Mouse (Mus musculus) liver, embryonic 15.5 days (tissue): ENCODE results near the gene Ak1. TPM values are rescaled to one million over a fixed set of nuclear protein-coding genes. Genes with fewer than 3 reads are reported as not detected.

Experiments used
- ATAC-seq: fragments of 200-750 bp; cut with Nextera tagmentation; 2 replicates; pipeline ENCODE4 v1.8.0; 2017; ENCODE audit warnings: moderate number of reproducible peaks, mild to moderate bottlenecking, moderate library complexity; ENCODE audit not compliant: insufficient read depth
- H3K27ac ChIP-seq: fragments of 300-500 bp; sonication (generic); replicated peaks from 2 replicates; pipeline ENCODE4 v1.5.1; 2015; ENCODE audit warnings: mild to moderate bottlenecking, inconsistent platforms
- H3K27me3 ChIP-seq: fragments of 300-500 bp; sonication (generic); 2 replicates; pipeline ENCODE4 v1.6.1; 2015; ENCODE audit warnings: mild to moderate bottlenecking, inconsistent platforms
- H3K36me3 ChIP-seq: fragments of 300-500 bp; sonication (generic); replicated peaks from 2 replicates; pipeline ENCODE4 v1.6.1; 2015; ENCODE audit warnings: moderate library complexity, mild to moderate bottlenecking, inconsistent platforms
- H3K4me1 ChIP-seq: fragments of 300-500 bp; sonication (generic); replicated peaks from 2 replicates; pipeline ENCODE4 v1.6.1; 2015; ENCODE audit warnings: inconsistent platforms
- H3K4me2 ChIP-seq: fragments of 300-500 bp; sonication (generic); 2 replicates; pipeline ENCODE4 v1.6.1; 2015; ENCODE audit warnings: moderate library complexity, mild to moderate bottlenecking, inconsistent platforms
- H3K4me3 ChIP-seq: fragments of 300-500 bp; sonication (generic); replicated peaks from 2 replicates; pipeline ENCODE4 v1.5.1; 2015; ENCODE audit warnings: mild to moderate bottlenecking, inconsistent platforms
- H3K9ac ChIP-seq: fragments of 300-500 bp; sonication (generic); 2 replicates; pipeline ENCODE4 v1.6.1; 2015; ENCODE audit warnings: moderate library complexity, mild to moderate bottlenecking, inconsistent platforms
- H3K9me3 ChIP-seq: fragments of 300-500 bp; sonication (generic); replicated peaks from 2 replicates; pipeline ENCODE4 v1.6.1; 2016; ENCODE audit warnings: inconsistent platforms
- whole genome bisulfite sequencing: fragments of 180-500 bp; shearing (Covaris S2); methylation state at CpG from one replicate; pipeline ENCODE4 v1.1.7; 2015; ENCODE audit warnings: mixed read lengths; ENCODE audit not compliant: insufficient replicate concordance; 5-methylcytosine and 5-hydroxymethylcytosine counted together
- polyA plus RNA-seq: library from polyadenylated mRNA; unstranded; fragments of >200 nt; fragmentation: Nextera tagmentation; extraction: Ambion mirVana; gene quantifications from 2 replicates; pipeline ENCODE4 v1.2.1, GENCODE M21; 2015

The Ak1 gene
- polyA plus RNA-seq, 1 experiment from 2014 or later = 6.6 TPM

- no peak overlapping the region for H3K9ac ChIP-seq
- H3K4me1 ChIP-seq = peaks cover 37% of the 10 kb centered on the region
- H3K36me3 ChIP-seq = peaks cover 3% of the 10 kb centered on the region; the same call in 1 of the 2 replicates
- no peaks in the 10 kb centered on the region for H3K9me3 ChIP-seq
- peak overlapping the region; percentile 73 for H3K4me2 ChIP-seq
- WGBS = 35% methylated on average over 8 of the region's 8 CpGs
- ATAC-seq = peak; percentile 67
- H3K27me3 ChIP-seq = no peaks in the 10 kb centered on the region
- no peak overlapping the region; the same call in 1 of the 2 replicates for H3K27ac ChIP-seq
- no peak overlapping the region for H3K4me3 ChIP-seq
Measured at GRCm38 (mm10) chr2:32601417-32602065, 20.0 kb upstream of the Ak1 start.

- Histone ChIP-seq H3K4me1 (peaks cover 48% of the 10 kb centered on the region), H3K4me3 (peak overlapping the region; percentile 54), H3K9ac (peak overlapping the region; percentile 40), H3K4me2 (peak overlapping the region; percentile 73), H3K27ac (peak overlapping the region; percentile 34; the same call in 1 of the 2 replicates), H3K9me3 (no peaks in the 10 kb centered on the region), H3K27me3 (no peaks in the 10 kb centered on the region), H3K36me3 (no peaks in the 10 kb centered on the region)
- WGBS = 1% methylated on average over 11 of the region's 11 CpGs
- ATAC-seq = peak; percentile 40
Measured at GRCm38 (mm10) chr2:32602600-32603054, 18.9 kb upstream of the Ak1 start.

DNA sequence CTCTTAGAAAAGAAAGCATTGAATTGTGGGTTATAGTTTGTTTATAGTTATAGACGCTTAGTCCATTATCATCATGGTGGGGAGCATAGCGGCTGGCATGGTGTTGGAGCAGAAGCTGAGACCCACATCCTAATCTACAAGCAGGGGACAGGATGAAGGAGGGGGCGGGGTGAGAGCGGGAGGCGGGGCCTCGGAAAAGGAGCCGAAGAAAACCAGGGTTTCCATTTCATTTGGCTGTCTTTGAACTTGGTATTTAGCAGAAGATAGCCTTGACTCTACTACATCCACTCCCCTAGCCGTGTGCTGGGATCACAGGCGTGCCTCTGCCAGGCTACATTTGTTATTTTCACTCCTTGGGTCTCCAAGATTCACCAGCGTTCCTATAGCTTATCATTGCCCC is 16.9 kb upstream of the Ak1 start:
- ATAC-seq = no peak
- peak overlapping the region; percentile 14; the same call in 1 of the 2 replicates for H3K4me3 ChIP-seq
- H3K27me3 ChIP-seq = no peaks in the 10 kb centered on the region
- H3K4me1 ChIP-seq = peaks cover 66% of the 10 kb centered on the region
- H3K9me3 ChIP-seq = no peaks in the 10 kb centered on the region
- H3K36me3 ChIP-seq = no peaks in the 10 kb centered on the region
- H3K27ac ChIP-seq = no peak overlapping the region
- H3K9ac ChIP-seq = no peak overlapping the region
- peak overlapping the region; percentile 41 for H3K4me2 ChIP-seq
- 38% methylated on average over 10 of the region's 10 CpGs for WGBS

- WGBS = 9% methylated on average over 55 of the region's 55 CpGs
- peaks cover 81% of the 10 kb centered on the region for H3K4me1 ChIP-seq
Measured at GRCm38 (mm10) chr2:32606161-32607142, 15.1 kb upstream of the Ak1 start.

DNA sequence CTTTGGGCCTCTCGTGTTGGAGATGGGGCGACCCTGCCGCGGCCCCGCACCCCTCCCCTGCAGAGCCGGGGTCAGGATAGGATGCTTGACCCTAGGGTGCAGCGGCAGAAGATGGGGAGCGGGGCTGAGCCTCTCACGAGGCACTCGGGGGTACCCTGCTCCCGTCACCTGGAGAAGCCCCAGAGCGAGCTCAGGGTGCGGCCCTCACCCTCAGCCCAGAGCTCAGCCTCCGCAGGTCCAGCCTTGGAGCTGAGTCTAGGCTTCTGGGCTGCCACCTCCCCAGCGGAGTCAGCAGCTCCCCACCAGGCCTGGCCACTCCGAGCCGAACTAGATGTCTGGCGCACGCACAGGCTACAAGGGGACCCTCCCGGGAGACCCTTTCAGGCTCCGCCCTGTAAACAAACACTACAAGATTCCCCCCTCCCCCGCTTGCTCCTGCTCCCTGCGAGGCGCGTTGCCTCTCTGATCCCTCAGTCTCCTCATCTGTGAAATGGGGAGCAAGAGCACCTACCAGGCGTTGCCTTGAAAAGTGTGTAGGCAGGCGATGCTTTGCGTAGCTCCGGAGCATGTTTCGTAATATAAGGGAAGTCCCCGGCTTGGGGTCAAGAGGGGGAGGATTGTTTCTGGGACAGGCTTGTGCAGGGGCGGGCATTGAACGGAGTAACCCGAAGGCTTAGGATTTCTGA is 14.2 kb upstream of the Ak1 start:
- no peaks in the 10 kb centered on the region for H3K9me3 ChIP-seq
- peak overlapping the region; percentile 85 for H3K27ac ChIP-seq
- H3K27me3 ChIP-seq = no peaks in the 10 kb centered on the region
- H3K4me1 ChIP-seq = peaks cover 81% of the 10 kb centered on the region
- peak overlapping the region; percentile 59 for H3K9ac ChIP-seq
- peak overlapping the region; percentile 68 for H3K4me3 ChIP-seq
- peaks cover 4% of the 10 kb centered on the region for H3K36me3 ChIP-seq
- H3K4me2 ChIP-seq = peak overlapping the region; percentile 92
- ATAC-seq = peak; percentile 14
- under 1% methylated on average over 33 of the region's 34 CpGs for WGBS

More at GRCm38 (mm10) chr2:32606161-32607142, 15.1 kb upstream of the Ak1 start:
- ATAC-seq = peak; percentile 71
- no peaks in the 10 kb centered on the region for H3K36me3 ChIP-seq
- peak overlapping the region; percentile 59 for H3K9ac ChIP-seq
- H3K27ac ChIP-seq = peak overlapping the region; percentile 85
- H3K4me3 ChIP-seq = peak overlapping the region; percentile 68
- H3K9me3 ChIP-seq = no peaks in the 10 kb centered on the region
- peak overlapping the region; percentile 92 for H3K4me2 ChIP-seq
- H3K27me3 ChIP-seq = no peaks in the 10 kb centered on the region

DNA sequence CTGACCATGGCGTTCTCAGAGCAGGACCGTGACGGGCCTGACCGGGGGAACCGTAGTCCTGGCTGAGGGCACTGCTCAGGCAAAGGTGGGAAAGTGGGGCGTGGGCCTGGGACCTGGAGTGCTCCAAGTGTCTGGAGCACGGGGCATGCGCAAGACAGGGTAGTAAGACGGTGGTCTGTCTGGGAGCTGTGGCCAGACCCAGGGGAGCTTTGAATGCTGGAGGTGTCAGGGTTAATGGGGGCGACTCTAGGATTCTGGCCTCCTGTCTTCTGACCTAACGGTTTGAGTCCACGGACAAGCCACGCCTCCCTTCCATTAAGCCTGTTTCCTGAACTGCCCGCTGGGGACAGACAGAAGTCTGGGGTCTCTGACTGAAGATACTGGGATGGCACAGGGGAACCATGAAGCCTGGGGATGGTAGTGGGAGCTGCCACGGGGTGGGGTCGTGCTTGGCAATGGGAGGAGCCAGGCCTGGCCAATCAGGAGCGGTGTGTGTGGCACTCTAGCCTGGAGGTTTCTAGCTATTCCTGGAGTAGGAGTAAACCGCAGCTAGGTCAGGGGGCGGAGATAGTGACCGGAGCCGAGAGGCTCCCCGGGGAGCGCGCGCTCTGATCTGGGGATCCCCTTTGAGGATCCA is 13.3 kb upstream of the Ak1 start:
- Histone ChIP-seq H3K4me1 (peaks cover 78% of the 10 kb centered on the region), H3K9me3 (no peaks in the 10 kb centered on the region), H3K9ac (peak overlapping the region; percentile 59), H3K4me2 (peak overlapping the region; percentile 92), H3K27ac (peak overlapping the region; percentile 85), H3K4me3 (peak overlapping the region; percentile 68), H3K27me3 (no peaks in the 10 kb centered on the region), H3K36me3 (peaks cover 11% of the 10 kb centered on the region)
- WGBS = 2% methylated on average over 25 of the region's 25 CpGs
- peak; percentile 73 for ATAC-seq

GRCm38 (mm10) chr2:32608778-32609435 is 12.7 kb upstream of the Ak1 start:
- ATAC-seq = peak; percentile 55
- H3K4me1 ChIP-seq = peaks cover 78% of the 10 kb centered on the region

DNA sequence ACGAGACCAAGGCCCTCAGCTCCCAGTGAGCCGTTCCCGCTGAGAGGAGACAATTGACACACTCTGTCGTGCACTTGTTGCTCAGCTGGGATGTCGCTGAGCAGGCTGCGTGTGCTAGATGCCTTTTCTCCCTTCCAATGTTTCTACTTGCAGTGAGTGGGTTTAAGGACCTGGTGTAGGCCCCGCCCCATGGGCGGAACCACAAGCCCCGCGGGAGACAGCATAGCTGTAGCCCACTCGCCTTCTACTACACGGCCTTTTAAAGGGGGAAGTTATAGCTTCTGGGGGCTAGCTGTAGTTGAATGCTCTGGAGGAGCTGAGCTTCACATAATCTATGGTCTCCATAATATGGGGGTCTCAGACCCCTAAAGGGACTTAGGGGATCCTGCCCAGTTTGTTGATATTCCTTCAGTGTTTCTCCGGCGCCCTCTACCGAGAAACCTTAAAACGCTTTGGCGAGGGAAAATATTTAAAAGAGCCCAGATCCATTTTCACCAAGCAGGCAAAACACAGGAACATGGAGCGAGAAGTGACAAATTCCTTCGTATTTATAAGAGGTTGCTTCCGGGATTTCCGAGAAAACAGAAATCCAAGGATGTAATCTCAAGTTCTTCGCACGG is 10.8 kb upstream of the Ak1 start:
- no peaks in the 10 kb centered on the region for H3K9me3 ChIP-seq
- H3K36me3 ChIP-seq = peaks cover 27% of the 10 kb centered on the region
- 16% methylated on average over 23 of the region's 23 CpGs for WGBS
- peaks cover 65% of the 10 kb centered on the region for H3K4me1 ChIP-seq
- no peak overlapping the region for H3K27ac ChIP-seq
- no peak for ATAC-seq
- H3K4me2 ChIP-seq = peak overlapping the region; percentile 92
- peak overlapping the region; percentile 4; the same call in 1 of the 2 replicates for H3K9ac ChIP-seq
- no peaks in the 10 kb centered on the region for H3K27me3 ChIP-seq
- peak overlapping the region; percentile 49 for H3K4me3 ChIP-seq

More at GRCm38 (mm10) chr2:32608778-32609435, 12.7 kb upstream of the Ak1 start:
- H3K9me3 ChIP-seq = no peaks in the 10 kb centered on the region
- WGBS = 46% methylated on average over 18 of the region's 18 CpGs
- peak overlapping the region; percentile 92 for H3K4me2 ChIP-seq
- H3K4me3 ChIP-seq = peak overlapping the region; percentile 68
- peaks cover 14% of the 10 kb centered on the region for H3K36me3 ChIP-seq
- H3K27me3 ChIP-seq = no peaks in the 10 kb centered on the region
- H3K27ac ChIP-seq = peak overlapping the region; percentile 85
- H3K9ac ChIP-seq = peak overlapping the region; percentile 59

GRCm38 (mm10) chr2:32612274-32612673 is 9.3 kb upstream of the Ak1 start:
- Histone ChIP-seq H3K9ac (no peak overlapping the region), H3K4me2 (no peak overlapping the region), H3K27ac (no peak overlapping the region), H3K4me3 (no peak overlapping the region), H3K27me3 (no peaks in the 10 kb centered on the region), H3K4me1 (peaks cover 51% of the 10 kb centered on the region), H3K36me3 (peaks cover 39% of the 10 kb centered on the region), H3K9me3 (no peaks in the 10 kb centered on the region)
- ATAC-seq = no peak
- 72% methylated on average over 26 of the region's 26 CpGs for whole genome bisulfite sequencing
